Mouse (Mus musculus): Measurements from ENCODE around the gene Epn3.

GRCm38 (mm10) chr11:94499661-94500152, at the start of gene Epn3:
- no peak for TF ChIP-seq CTCF (IDR thresholded peaks at IDR 0.05; ENCODE audit: extremely low read depth, insufficient read length, insufficient replicate concordance, low read depth, low read length)
- no peak for TF ChIP-seq POLR2A (IDR thresholded peaks at IDR 0.05; ENCODE audit: low read depth, low read length)
